Mouse (Mus musculus): ENCODE data around the gene Gm11032. TPM values are rescaled to one million over a fixed set of nuclear protein-coding genes. Genes with fewer than 3 reads are reported as not detected.

Gene Gm11032
- total and polyA plus RNA-seq, 3 experiments, result not detected

DNA sequence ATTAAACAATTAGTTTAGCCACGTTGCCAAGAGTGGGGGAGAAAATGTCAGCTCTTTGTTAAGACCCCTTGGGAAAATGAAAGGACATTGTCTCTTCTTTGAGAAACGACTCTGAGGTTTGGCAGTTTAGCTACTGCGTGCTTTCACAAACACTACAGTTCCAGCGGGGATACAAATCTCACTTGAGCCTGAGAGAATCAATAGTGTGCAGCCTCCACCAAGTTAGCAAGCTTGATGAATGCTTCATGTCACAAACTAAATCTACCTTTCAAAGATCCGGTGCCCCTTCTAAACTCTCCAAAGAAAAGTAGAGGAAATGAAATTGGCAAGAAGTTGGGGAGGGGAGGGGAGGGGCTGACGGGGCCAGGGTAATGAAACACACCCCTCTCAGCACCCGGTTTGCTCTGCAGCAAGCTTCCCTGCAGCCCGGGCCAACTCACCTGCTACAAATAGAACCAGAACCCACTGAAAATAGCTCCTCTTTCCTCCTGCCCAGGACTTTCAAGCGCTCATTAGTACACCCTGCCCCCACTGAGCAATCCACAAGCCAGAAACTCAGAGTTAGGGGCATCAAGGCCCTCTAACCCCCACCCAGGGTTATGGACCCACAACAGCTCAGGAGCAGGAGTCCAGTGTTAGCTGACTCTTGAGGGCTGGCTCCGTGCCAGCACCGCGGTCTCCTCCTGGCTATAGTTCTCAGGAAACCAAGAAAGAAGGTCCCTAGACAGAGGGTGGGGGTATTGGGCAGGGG lies 17.0 kb upstream of the Gm11032 start:
- Histone ChIP-seq H3K4me3 (ENCODE audit: low read depth, low read length) (no peak overlapping the region), H3K27me3 (ENCODE audit: insufficient read depth, low read length) (peaks cover 29% of the 10 kb centered on the region)
- no peak for ATAC-seq (ENCODE audit: extremely low read depth, insufficient number of reproducible peaks, low FRiP score, poor library complexity, severe bottlenecking)

DNA sequence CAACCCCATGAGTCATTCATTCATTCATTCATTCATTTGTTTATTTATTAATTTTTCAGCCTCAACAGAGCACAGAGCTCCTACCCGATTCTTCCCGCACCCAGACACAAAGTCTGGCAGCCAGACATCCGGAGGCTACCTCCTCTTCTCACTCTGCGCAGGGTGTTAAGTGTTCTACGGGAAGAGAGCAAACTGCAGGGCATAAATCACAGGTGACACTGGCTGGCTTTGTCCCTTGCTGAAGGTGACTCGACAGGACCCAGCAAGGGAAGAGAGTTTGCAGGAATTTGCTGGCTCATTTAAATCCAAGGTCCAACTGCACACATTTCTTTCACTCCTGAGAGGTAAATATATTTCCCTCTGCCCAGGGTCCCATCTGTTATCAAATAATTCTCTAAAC lies 15.4 kb upstream of the Gm11032 start:
- H3K27me3 ChIP-seq (ENCODE audit: insufficient read depth, low read length), result peaks cover 33% of the 10 kb centered on the region
- TF ChIP-seq CTCF (IDR thresholded peaks at IDR 0.05; ENCODE audit: low read depth, low read length) (no peak), POLR2AphosphoS5 (IDR thresholded peaks at IDR 0.05; ENCODE audit: insufficient replicate concordance, low read depth, low read length) (no peak), TAL1 (conservative IDR thresholded peaks at IDR 0.05; ENCODE audit: low read depth, low read length) (no peak), GATA2 (IDR thresholded peaks at IDR 0.05; ENCODE audit: borderline replicate concordance, low read depth, low read length) (no peak), GATA1 (IDR thresholded peaks at IDR 0.05; ENCODE audit: borderline replicate concordance, low read length) (no peak)
- no peak overlapping the region for H3K4me3 ChIP-seq (ENCODE audit: low read depth, low read length)
- no peak for ATAC-seq (ENCODE audit: extremely low read depth, insufficient number of reproducible peaks, low FRiP score, poor library complexity, severe bottlenecking)
- H3K9me3 ChIP-seq (replicated peaks), result no peaks in the 10 kb centered on the region
- no peaks in the 10 kb centered on the region for H3K36me3 ChIP-seq (replicated peaks)
- peaks cover 30% of the 10 kb centered on the region for H3K4me1 ChIP-seq (ENCODE audit: insufficient read depth, low read depth, low read length)
- no peak for DNase-seq (ENCODE audit: low spot score)

More for the DNA sequence above, 17.0 kb upstream of the Gm11032 start:
- H3K36me3 ChIP-seq (replicated peaks), result no peaks in the 10 kb centered on the region
- peaks cover 30% of the 10 kb centered on the region for H3K4me1 ChIP-seq (ENCODE audit: insufficient read depth, low read depth, low read length)
- H3K9me3 ChIP-seq (replicated peaks), result no peaks in the 10 kb centered on the region
- TF ChIP-seq GATA1 (IDR thresholded peaks at IDR 0.05; ENCODE audit: borderline replicate concordance, low read length) (no peak), GATA2 (IDR thresholded peaks at IDR 0.05; ENCODE audit: borderline replicate concordance, low read depth, low read length) (no peak), TAL1 (conservative IDR thresholded peaks at IDR 0.05; ENCODE audit: low read depth, low read length) (no peak), POLR2AphosphoS5 (IDR thresholded peaks at IDR 0.05; ENCODE audit: insufficient replicate concordance, low read depth, low read length) (no peak), CTCF (IDR thresholded peaks at IDR 0.05; ENCODE audit: low read depth, low read length) (no peak)
- no peak for DNase-seq (ENCODE audit: low spot score)

DNA sequence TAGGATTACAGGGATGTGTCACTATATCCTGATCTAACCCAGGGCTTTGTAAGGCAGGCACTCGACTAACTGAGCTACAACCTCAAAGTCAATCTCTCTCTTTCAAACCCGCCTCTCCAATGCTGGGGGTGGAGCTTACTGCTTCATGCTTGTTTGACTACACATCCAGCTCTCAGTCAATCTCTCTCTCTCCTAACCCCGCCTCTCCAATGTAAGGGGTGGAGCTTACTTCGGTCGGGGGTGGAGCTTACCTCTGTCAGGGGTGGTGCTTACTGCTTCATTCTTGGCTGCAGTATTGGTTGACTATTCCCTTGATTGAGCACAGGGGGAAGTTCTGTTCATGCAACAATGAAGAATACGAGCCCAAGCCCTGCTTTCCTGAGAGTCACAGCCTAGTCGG lies 14.5 kb upstream of the Gm11032 start:
- ATAC-seq (ENCODE audit: extremely low read depth, insufficient number of reproducible peaks, low FRiP score, poor library complexity, severe bottlenecking) (no peak), DNase-seq (ENCODE audit: low spot score) (no peak)
- Histone ChIP-seq H3K36me3 (replicated peaks) (no peaks in the 10 kb centered on the region), H3K4me1 (ENCODE audit: insufficient read depth, low read depth, low read length) (peaks cover 22% of the 10 kb centered on the region), H3K27me3 (ENCODE audit: insufficient read depth, low read length) (peaks cover 35% of the 10 kb centered on the region), H3K4me3 (ENCODE audit: low read depth, low read length) (no peak overlapping the region), H3K9me3 (replicated peaks) (no peaks in the 10 kb centered on the region)
- TF ChIP-seq POLR2AphosphoS5 (IDR thresholded peaks at IDR 0.05; ENCODE audit: insufficient replicate concordance, low read depth, low read length) (no peak), CTCF (IDR thresholded peaks at IDR 0.05; ENCODE audit: low read depth, low read length) (no peak), TAL1 (conservative IDR thresholded peaks at IDR 0.05; ENCODE audit: low read depth, low read length) (no peak), GATA2 (IDR thresholded peaks at IDR 0.05; ENCODE audit: borderline replicate concordance, low read depth, low read length) (no peak), GATA1 (IDR thresholded peaks at IDR 0.05; ENCODE audit: borderline replicate concordance, low read length) (no peak)

DNA sequence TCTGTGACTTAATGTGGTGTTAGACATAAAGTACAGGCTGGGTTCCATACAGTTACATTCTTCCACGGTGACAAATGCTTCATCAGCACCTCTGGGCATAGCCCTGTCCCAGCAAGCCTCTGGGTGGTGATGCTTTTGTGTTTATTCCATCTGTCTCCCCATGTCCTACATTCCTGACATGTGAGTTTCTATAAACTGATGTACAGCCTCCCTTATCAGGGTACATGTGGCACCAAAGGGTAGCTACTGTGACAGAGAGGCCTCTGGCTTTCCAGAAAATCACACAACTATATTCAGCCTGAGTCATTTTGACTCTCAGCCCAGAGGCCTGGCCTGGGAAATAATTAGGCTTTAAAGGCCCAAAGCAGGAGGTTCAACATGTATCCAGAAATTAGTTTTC lies 13.3 kb upstream of the Gm11032 start:
- H3K27me3 ChIP-seq (ENCODE audit: insufficient read depth, low read length), result peaks cover 40% of the 10 kb centered on the region
- ATAC-seq (ENCODE audit: extremely low read depth, insufficient number of reproducible peaks, low FRiP score, poor library complexity, severe bottlenecking) (no peak), DNase-seq (ENCODE audit: low spot score) (no peak)
- H3K4me1 ChIP-seq (ENCODE audit: insufficient read depth, low read depth, low read length), result peaks cover 22% of the 10 kb centered on the region
- no peak overlapping the region for H3K4me3 ChIP-seq (ENCODE audit: low read depth, low read length)
- no peaks in the 10 kb centered on the region for H3K36me3 ChIP-seq (replicated peaks)
- no peak for TF ChIP-seq TAL1 (conservative IDR thresholded peaks at IDR 0.05; ENCODE audit: low read depth, low read length)
- TF ChIP-seq GATA1 (IDR thresholded peaks at IDR 0.05; ENCODE audit: borderline replicate concordance, low read length), result no peak
- TF ChIP-seq CTCF (IDR thresholded peaks at IDR 0.05; ENCODE audit: low read depth, low read length), result no peak
- TF ChIP-seq POLR2AphosphoS5 (IDR thresholded peaks at IDR 0.05; ENCODE audit: insufficient replicate concordance, low read depth, low read length), result no peak
- no peak for TF ChIP-seq GATA2 (IDR thresholded peaks at IDR 0.05; ENCODE audit: borderline replicate concordance, low read depth, low read length)
- H3K9me3 ChIP-seq (replicated peaks), result no peaks in the 10 kb centered on the region

DNA sequence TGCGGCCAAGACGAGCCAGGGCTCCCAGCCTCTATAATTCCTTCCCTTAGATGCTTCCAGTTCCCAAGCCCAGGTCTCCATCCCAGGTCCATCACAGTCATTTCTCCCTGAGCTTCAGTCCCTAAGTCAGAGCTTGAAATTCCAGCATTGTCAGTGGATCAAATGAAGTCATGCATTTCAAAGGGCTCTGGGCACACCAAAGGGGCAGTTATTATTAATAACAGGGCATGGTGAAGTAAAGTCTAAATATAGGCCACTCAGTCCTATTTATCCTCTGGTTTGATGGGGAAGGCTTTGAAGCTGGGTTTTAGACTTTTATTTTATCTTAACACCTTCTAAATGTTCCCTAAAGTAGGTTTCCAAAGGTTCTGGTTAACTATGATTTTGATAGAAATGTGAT lies 8.0 kb upstream of the Gm11032 start:
- Histone ChIP-seq H3K36me3 (replicated peaks) (no peaks in the 10 kb centered on the region), H3K4me3 (ENCODE audit: low read depth, low read length) (no peak overlapping the region), H3K9me3 (replicated peaks) (no peaks in the 10 kb centered on the region), H3K4me1 (ENCODE audit: insufficient read depth, low read depth, low read length) (no peaks in the 10 kb centered on the region), H3K27me3 (ENCODE audit: insufficient read depth, low read length) (peaks cover 27% of the 10 kb centered on the region)
- TF ChIP-seq CTCF (IDR thresholded peaks at IDR 0.05; ENCODE audit: low read depth, low read length) (no peak), POLR2AphosphoS5 (IDR thresholded peaks at IDR 0.05; ENCODE audit: insufficient replicate concordance, low read depth, low read length) (no peak), GATA2 (IDR thresholded peaks at IDR 0.05; ENCODE audit: borderline replicate concordance, low read depth, low read length) (no peak)
- no peak for ATAC-seq (ENCODE audit: extremely low read depth, insufficient number of reproducible peaks, low FRiP score, poor library complexity, severe bottlenecking)
- DNase-seq (ENCODE audit: low spot score), result no peak

DNA sequence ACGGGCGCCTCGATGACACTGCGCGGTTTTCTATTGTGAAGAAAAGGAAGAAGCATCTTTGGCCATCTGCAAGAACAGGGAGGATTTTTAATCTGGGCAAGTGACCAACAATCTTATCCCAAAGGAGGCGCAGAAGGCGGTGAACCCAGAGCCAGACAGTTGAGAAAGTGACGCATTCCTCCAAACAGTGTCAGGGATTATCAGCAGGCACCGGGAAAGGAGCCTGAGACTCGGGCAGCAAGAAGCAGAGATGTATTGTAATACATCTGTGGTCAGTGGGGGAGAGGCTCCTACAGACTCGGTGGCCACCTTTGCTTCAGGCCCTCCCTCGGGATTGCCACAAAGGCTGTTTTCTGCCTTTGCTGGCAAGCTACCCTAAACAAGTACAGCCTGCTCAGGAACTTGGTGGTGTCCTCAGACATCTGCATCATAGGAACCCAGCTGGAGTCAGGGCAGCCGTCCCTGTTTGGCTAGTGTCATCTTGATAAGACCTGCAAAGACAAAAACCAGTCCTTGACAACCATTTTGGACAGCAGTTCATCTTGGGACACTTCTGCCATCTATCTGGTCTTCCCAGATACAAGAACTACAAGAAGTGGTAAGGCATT lies 738 bp downstream of the Gm11032 start:
- Histone ChIP-seq H3K4me3 (ENCODE audit: low read depth, low read length) (no peak overlapping the region), H3K36me3 (replicated peaks) (no peaks in the 10 kb centered on the region), H3K4me1 (ENCODE audit: insufficient read depth, low read depth, low read length) (no peaks in the 10 kb centered on the region), H3K27me3 (ENCODE audit: insufficient read depth, low read length) (peaks cover 39% of the 10 kb centered on the region), H3K9me3 (replicated peaks) (no peaks in the 10 kb centered on the region)
- DNase-seq (ENCODE audit: low spot score), result no peak
- no peak for ATAC-seq (ENCODE audit: extremely low read depth, insufficient number of reproducible peaks, low FRiP score, poor library complexity, severe bottlenecking)
- no peak for TF ChIP-seq GATA1 (IDR thresholded peaks at IDR 0.05; ENCODE audit: borderline replicate concordance, low read length)
- TF ChIP-seq CTCF (IDR thresholded peaks at IDR 0.05; ENCODE audit: low read depth, low read length), result no peak
- no peak for TF ChIP-seq POLR2AphosphoS5 (IDR thresholded peaks at IDR 0.05; ENCODE audit: insufficient replicate concordance, low read depth, low read length)
- TF ChIP-seq TAL1 (conservative IDR thresholded peaks at IDR 0.05; ENCODE audit: low read depth, low read length), result no peak
- no peak for TF ChIP-seq GATA2 (IDR thresholded peaks at IDR 0.05; ENCODE audit: borderline replicate concordance, low read depth, low read length)
